Mouse (Mus musculus) liver, embryonic 16.5 days (tissue): Measurements from ENCODE around the gene Phc3. TPM values are rescaled to one million over a fixed set of nuclear protein-coding genes. Genes with fewer than 3 reads are reported as not detected.

Experiments used
- ATAC-seq: fragments of 200-750 bp; cut with Nextera tagmentation; 2 replicates; pipeline ENCODE4 v1.8.0; 2017; ENCODE audit warnings: low read depth, mild to moderate bottlenecking, moderate number of reproducible peaks, moderate library complexity
- H3K27ac ChIP-seq: fragments of 300-500 bp; sonication (generic); 2 replicates; pipeline ENCODE4 v1.5.1; 2014; ENCODE audit warnings: mild to moderate bottlenecking, low read length
- H3K27me3 ChIP-seq: fragments of 300-500 bp; sonication (generic); 2 replicates; pipeline ENCODE4 v1.6.1; 2014; ENCODE audit warnings: low read depth, low read length, mixed read lengths; ENCODE audit not compliant: control insufficient read depth, insufficient read depth
- H3K36me3 ChIP-seq: fragments of 300-500 bp; sonication (generic); 2 replicates; pipeline ENCODE4 v1.6.1; 2014; ENCODE audit warnings: mild to moderate bottlenecking; ENCODE audit not compliant: control insufficient read depth, insufficient read depth
- H3K4me1 ChIP-seq: fragments of 300-500 bp; sonication (generic); 2 replicates; pipeline ENCODE4 v1.6.1; 2014; ENCODE audit warnings: low read depth, low read length, mixed read lengths; ENCODE audit not compliant: control insufficient read depth
- H3K4me2 ChIP-seq: fragments of 300-500 bp; sonication (generic); 2 replicates; pipeline ENCODE4 v1.6.1; 2014; ENCODE audit warnings: low read depth, low read length, mixed read lengths
- H3K4me3 ChIP-seq: fragments of 300-500 bp; sonication (generic); 2 replicates; pipeline ENCODE4 v1.5.1; 2014; ENCODE audit warnings: low read depth, mild to moderate bottlenecking, low read length
- H3K9ac ChIP-seq: fragments of 300-500 bp; sonication (generic); 2 replicates; pipeline ENCODE4 v1.6.1; 2014; ENCODE audit warnings: low read depth, low read length
- H3K9me3 ChIP-seq: fragments of 300-500 bp; sonication (generic); replicated peaks from 2 replicates; pipeline ENCODE4 v1.6.1; 2016; ENCODE audit warnings: low read length; ENCODE audit not compliant: control insufficient read depth
- WGBS: fragments of 180-500 bp; shearing (Covaris S2); extraction: QIAGEN DNeasy Blood & Tissue Kit; methylation state at CpG from one replicate; pipeline ENCODE4 v1.1.7; 2014; ENCODE audit not compliant: insufficient replicate concordance; 5-methylcytosine and 5-hydroxymethylcytosine counted together
- polyA plus RNA-seq: library from polyadenylated mRNA; unstranded; fragments of >200 nt; fragmentation: Nextera tagmentation; extraction: Ambion mirVana; gene quantifications from 2 replicates; pipeline ENCODE4 v1.2.1, GENCODE M21; 2015

Gene Phc3
- polyA plus RNA-seq, 1 experiment from 2014 or later: 1.8 TPM

DNA sequence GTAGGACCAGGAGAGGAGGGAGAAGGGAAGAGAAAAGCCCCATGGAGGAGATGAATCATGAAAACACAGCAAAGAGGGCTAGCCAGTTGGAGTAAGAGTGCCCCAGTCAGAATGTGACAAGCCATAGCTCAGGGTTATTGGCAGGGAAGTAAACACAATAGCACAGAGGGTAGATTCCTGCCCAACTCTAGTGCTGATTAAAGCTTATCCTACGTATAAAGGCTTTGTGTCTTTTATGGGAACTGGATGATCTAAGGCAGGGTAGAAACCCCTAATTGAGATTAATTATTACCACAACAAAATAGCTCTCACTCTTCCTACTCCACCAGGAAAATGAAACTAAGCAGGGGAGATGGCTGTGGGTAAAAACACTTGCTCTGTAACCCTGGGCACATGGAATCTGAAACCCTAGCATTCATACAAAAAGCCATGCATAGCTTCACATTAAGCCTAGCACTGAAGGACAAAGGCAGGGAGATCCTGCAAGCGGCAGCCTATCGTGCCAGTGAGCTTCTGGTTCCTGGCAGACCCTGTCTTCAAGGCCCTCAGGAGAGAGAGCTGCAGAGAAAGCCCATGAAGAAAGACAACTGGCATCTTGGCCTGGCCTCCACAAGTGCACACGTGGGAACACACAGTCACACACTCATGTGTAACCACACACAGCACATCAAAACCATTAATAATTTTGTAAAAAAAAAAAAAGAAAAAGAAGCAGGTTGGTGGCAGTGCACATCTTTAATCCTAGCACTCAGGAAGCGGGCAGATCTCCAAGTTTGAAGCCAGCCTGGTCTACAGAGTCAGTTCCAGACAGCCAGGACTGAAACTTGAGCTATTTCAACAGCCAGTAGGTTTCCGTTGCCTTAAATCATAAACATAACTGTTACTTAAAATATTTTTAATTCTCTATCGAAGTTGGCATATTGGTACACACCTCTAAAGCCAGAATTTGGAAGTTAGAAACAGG is 9.1 kb downstream of the Phc3 start:
- Histone ChIP-seq H3K9ac (no peak overlapping the region), H3K27ac (no peak overlapping the region), H3K4me1 (no peaks in the 10 kb centered on the region), H3K36me3 (peaks cover 13% of the 10 kb centered on the region), H3K27me3 (no peaks in the 10 kb centered on the region), H3K9me3 (no peaks in the 10 kb centered on the region), H3K4me2 (no peak overlapping the region), H3K4me3 (no peak overlapping the region)
- whole genome bisulfite sequencing: 79% methylated on average over 7 of the region's 7 CpGs
- no peak for ATAC-seq

DNA sequence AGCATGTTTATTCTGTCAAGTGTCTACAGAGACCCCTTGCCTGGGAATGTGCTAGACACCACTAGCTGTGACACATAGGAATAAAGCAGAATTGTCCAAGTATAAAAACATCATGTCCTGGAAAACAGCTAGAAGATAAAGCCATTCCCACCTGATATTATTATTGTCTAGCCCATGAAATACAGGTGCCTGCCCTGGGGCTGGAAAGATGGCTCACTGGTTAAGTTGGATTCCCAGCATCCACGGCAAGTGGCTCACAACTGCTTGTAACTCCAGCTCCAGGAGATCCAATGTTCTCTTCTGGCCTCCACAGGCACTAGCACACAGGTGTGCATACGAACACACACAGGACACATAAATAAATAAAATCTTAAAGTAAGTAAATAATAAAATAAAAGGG is 10.5 kb downstream of the Phc3 start:
- ATAC-seq: no peak
- H3K27me3 ChIP-seq: no peaks in the 10 kb centered on the region
- H3K4me2 ChIP-seq: no peak overlapping the region
- H3K9me3 ChIP-seq: no peaks in the 10 kb centered on the region
- WGBS: 63% methylated on average over 2 of the region's 2 CpGs
- no peak overlapping the region for H3K9ac ChIP-seq
- peaks cover 18% of the 10 kb centered on the region for H3K36me3 ChIP-seq
- no peak overlapping the region for H3K4me3 ChIP-seq
- no peaks in the 10 kb centered on the region for H3K4me1 ChIP-seq
- H3K27ac ChIP-seq: no peak overlapping the region

DNA sequence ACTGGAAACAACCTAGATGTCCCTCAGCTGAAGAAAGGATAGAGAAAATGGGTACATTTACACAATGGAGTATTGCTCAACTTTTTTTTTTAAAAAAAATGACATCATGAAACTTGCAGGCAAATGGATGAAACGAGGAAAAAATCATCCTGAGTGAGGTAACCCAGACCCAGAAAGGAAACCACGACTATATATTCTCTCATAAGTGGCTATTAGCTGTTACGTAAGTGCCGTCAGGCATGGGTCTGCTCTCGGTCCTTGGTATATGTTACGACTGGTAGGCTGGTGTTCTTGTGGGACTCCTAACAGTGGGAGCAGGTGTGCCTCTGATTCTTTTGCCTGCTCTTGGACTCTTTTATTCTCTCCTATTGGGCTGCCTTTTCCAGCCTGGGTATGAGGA is 12.9 kb downstream of the Phc3 start:
- Histone ChIP-seq H3K36me3 (peaks cover 9% of the 10 kb centered on the region), H3K4me1 (no peaks in the 10 kb centered on the region), H3K9me3 (no peaks in the 10 kb centered on the region), H3K4me2 (no peak overlapping the region), H3K27ac (no peak overlapping the region), H3K27me3 (no peaks in the 10 kb centered on the region), H3K9ac (no peak overlapping the region), H3K4me3 (no peak overlapping the region)
- ATAC-seq: no peak
- WGBS: 73% methylated on average over 6 of the region's 6 CpGs

DNA sequence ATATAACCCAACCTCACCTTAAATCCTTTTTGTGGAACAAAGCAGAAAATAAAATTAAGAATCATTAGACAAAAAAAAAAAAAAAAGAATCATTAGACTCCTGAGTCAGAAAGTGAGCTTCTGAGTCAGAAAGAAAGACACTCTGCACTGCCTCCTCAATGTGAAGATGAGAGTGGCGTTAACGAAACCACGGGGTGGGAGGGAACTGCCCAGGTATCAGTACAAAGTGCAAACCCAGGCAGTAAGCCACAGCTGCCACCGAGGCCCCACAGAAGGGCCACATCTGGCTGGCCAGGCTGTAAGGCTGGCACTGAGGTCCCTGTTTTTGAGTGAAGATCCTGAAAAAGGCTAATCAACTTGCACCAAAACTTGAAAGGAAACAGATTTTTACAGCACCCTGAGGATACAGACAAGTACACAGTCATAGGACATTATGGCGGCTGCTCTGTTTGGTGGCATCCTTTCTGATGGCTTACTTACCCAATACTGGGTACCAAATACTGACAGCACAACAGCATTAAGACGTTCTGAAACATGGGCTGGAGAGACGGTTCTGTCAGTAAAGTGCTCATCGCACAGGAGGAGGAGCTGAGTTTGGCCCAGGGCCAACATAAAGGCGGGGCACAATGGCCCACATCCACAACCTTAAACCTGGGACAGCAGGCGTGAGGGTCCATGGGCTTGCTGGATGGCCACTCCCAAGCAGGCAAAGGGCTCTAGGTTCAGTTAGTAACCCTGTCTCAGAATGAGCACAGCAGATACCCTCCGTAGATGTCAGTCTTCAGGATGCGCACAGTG is 16.7 kb downstream of the Phc3 start:
- Histone ChIP-seq H3K9me3 (no peaks in the 10 kb centered on the region), H3K27ac (no peak overlapping the region), H3K36me3 (peaks cover 10% of the 10 kb centered on the region), H3K9ac (no peak overlapping the region), H3K27me3 (no peaks in the 10 kb centered on the region), H3K4me3 (no peak overlapping the region), H3K4me2 (no peak overlapping the region), H3K4me1 (no peaks in the 10 kb centered on the region)
- no peak for ATAC-seq
- WGBS: 66% methylated on average over 12 of the region's 12 CpGs

DNA sequence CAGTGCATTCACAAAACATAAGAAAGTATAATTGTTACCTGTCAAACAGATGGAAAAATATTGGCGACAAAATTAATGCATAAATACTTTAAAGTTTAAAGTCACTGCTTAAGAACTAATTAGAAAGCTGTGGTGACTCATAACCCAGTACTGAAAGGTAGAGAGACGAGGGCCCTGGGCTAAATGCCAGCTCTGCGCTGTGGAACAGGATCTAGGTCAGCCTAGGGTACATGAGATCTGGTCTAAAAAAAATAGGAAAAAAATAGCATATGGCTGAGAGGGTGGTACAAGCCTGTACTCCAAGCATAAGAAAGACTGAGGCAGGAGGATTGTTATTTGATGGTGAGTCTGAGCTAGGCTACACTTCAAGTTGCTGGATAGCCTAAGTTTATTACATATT is 17.6 kb downstream of the Phc3 start:
- no peak overlapping the region for H3K9ac ChIP-seq
- WGBS: 78% methylated on average over 3 of the region's 3 CpGs

DNA sequence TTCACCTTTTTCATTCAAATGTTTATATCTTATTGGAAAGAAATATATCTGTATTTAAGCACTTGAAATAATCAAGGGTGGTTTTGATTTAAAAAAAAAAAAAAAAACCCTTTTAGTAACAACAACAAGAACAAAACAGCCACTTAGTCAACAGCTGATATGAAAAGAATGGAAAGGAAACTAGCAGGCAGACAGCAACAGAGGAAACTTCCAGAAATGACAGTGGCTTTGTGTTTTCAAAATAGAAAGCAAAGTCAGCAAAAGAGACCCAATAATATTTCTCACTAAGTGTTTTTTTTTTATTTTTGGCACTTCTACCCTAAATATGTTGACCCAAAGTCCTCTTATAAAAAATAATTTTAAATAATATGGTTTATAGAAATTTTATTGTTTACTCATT is 34.8 kb downstream of the Phc3 start:
- Histone ChIP-seq H3K27ac (no peak overlapping the region), H3K36me3 (peaks cover 15% of the 10 kb centered on the region), H3K27me3 (no peaks in the 10 kb centered on the region), H3K4me3 (no peak overlapping the region), H3K4me2 (no peak overlapping the region), H3K9ac (no peak overlapping the region), H3K4me1 (no peaks in the 10 kb centered on the region; the same call in 1 of the 2 replicates), H3K9me3 (no peaks in the 10 kb centered on the region)
- ATAC-seq: no peak

More for the DNA sequence above, 17.6 kb downstream of the Phc3 start:
- no peak overlapping the region for H3K4me2 ChIP-seq
- H3K27me3 ChIP-seq: no peaks in the 10 kb centered on the region
- no peaks in the 10 kb centered on the region for H3K4me1 ChIP-seq
- peaks cover 10% of the 10 kb centered on the region for H3K36me3 ChIP-seq
- no peak overlapping the region for H3K4me3 ChIP-seq
- H3K9me3 ChIP-seq: no peaks in the 10 kb centered on the region
- no peak overlapping the region for H3K27ac ChIP-seq
- no peak for ATAC-seq

DNA sequence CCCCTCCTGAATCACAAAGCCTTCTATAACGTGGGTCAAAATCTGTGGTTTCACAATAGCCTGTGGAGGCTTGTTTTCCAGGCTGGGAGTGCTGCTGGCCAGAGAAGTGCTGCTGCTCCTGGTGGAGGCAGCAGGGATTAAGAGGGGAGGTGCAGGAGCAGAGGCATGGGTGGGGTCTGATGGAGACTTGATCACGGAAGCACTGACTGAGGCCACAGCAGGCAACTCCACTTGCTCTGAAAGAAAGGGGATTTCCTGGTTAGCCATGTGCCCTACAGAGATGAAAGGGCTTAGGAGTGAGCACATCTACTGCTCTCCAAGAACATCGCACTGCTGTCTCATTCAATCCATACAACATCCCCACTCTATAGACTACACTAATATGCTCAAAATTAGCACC is 39.4 kb downstream of the Phc3 start:
- no peak for ATAC-seq
- H3K4me3 ChIP-seq: no peak overlapping the region

DNA sequence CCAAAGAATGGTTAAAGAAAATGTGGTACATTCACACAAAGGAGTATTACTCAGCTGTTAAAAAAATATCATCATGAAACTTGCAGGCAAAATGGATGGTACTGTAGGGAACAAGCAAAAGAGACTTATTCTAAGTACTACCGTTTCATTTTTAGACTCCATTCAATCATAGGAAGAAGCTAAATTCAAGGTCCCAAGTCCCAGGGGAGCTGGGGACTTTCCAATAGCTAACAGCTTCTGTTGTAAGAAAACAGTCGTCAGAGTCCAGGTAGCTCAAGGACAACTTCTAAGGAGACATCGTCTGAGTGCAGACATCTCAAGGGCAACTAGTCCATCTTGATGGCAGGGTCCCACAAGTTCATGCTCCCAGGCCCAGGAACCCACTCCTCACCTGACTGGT is 41.6 kb downstream of the Phc3 start:
- ATAC-seq: no peak
- H3K4me3 ChIP-seq: no peak overlapping the region
- H3K27me3 ChIP-seq: no peaks in the 10 kb centered on the region
- no peaks in the 10 kb centered on the region for H3K4me1 ChIP-seq
- no peaks in the 10 kb centered on the region for H3K9me3 ChIP-seq
- H3K36me3 ChIP-seq: peaks cover 6% of the 10 kb centered on the region; the same call in 1 of the 2 replicates
- 79% methylated on average over 3 of the region's 3 CpGs for WGBS
- no peak overlapping the region for H3K9ac ChIP-seq
- no peak overlapping the region for H3K27ac ChIP-seq
- H3K4me2 ChIP-seq: no peak overlapping the region

More for the DNA sequence above, 39.4 kb downstream of the Phc3 start:
- H3K27me3 ChIP-seq: no peaks in the 10 kb centered on the region
- H3K9me3 ChIP-seq: no peaks in the 10 kb centered on the region
- no peak overlapping the region for H3K4me2 ChIP-seq
- H3K4me1 ChIP-seq: no peaks in the 10 kb centered on the region; the same call in 1 of the 2 replicates
- peaks cover 6% of the 10 kb centered on the region; the same call in 1 of the 2 replicates for H3K36me3 ChIP-seq
- H3K9ac ChIP-seq: no peak overlapping the region
- 70% methylated on average over 3 of the region's 3 CpGs for WGBS
- H3K27ac ChIP-seq: no peak overlapping the region

DNA sequence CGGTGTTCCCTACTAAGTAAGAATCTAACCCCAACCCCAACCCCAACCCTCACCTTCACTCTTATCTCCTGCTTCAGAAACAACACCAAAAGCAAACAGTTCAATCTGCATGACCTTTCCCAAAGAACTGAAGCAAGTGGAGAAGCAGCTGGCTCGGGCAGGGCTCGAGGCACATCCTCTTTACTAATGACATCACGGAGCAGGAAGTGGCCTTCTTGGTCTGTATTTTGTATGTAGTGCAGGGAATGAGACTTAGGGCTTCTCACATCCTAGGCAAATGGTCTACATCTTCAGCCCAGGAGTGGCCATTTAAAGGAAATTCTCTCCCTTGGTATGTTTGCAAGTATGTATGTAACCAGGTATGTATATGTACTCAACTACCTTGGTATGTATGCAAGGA is 52.1 kb downstream of the Phc3 start:
- no peaks in the 10 kb centered on the region for H3K27me3 ChIP-seq
- H3K36me3 ChIP-seq: peaks cover 16% of the 10 kb centered on the region
- ATAC-seq: no peak
- no peak overlapping the region for H3K9ac ChIP-seq
- H3K9me3 ChIP-seq: no peaks in the 10 kb centered on the region
- no peak overlapping the region for H3K4me3 ChIP-seq
- no peak overlapping the region for H3K4me2 ChIP-seq
- H3K4me1 ChIP-seq: no peaks in the 10 kb centered on the region
- WGBS: 50% methylated on average over 4 of the region's 4 CpGs
- no peak overlapping the region for H3K27ac ChIP-seq
